Mouse (Mus musculus) cortical plate, adult 2 months (tissue): ENCODE measurements at regions not wholly inside any gene's neighbourhood (a gene's known extent, or its start where the extent isn't known, plus 50 kb on each side); places are given as distances from the start of the nearest gene placed in this dataset.

Source experiments
- H3K27ac ChIP-seq: fragments of 200-500 bp; 2 replicates; pipeline ENCODE4 v1.5.1; 2012; ENCODE audit warnings: low read length, control low read depth, inconsistent platforms; ENCODE audit not compliant: insufficient read depth
- H3K4me1 ChIP-seq: fragments of 200-500 bp; 2 replicates; pipeline ENCODE4 v1.6.1; 2011; ENCODE audit warnings: low read length; ENCODE audit not compliant: control insufficient read depth, insufficient read depth
- H3K4me3 ChIP-seq: fragments of 200-500 bp; 2 replicates; pipeline ENCODE4 v1.5.1; 2011; ENCODE audit warnings: mild to moderate bottlenecking, low read length, control low read depth; ENCODE audit not compliant: insufficient read depth
- CTCF ChIP-seq: fragments of 200-500 bp; IDR thresholded peaks from 2 replicates; pipeline ENCODE4 v1.5.1; 2011; ENCODE audit warnings: mild to moderate bottlenecking, control low read depth, low read length; ENCODE audit not compliant: insufficient read depth; ENCODE audit errors: extremely low read depth
- POLR2A ChIP-seq: fragments of 200-500 bp; IDR thresholded peaks from 2 replicates; pipeline ENCODE4 v1.6.1; 2011; ENCODE audit warnings: mild to moderate bottlenecking, low read length, control low read depth; ENCODE audit not compliant: insufficient read depth; ENCODE audit errors: extremely low read depth

GRCm38 (mm10) chr16:88360081-88360480 lies 70.0 kb upstream of the Grik1 start:
- Histone ChIP-seq H3K27ac (no peak overlapping the region), H3K4me1 (no peaks in the 10 kb centered on the region), H3K4me3 (no peak overlapping the region)
- TF ChIP-seq POLR2A (no peak), CTCF (no peak)
